Mouse (Mus musculus): ENCODE data around the gene B3gat1.

- TF ChIP-seq CTCF (IDR thresholded peaks at IDR 0.05; ENCODE audit: control insufficient read depth, insufficient read depth, insufficient replicate concordance, low read depth, low read length) (no peak), POLR2A (IDR thresholded peaks at IDR 0.05; ENCODE audit: control insufficient read depth, low read depth, low read length) (no peak)
Observed at GRCm38 (mm10) chr9:26747121-26747520, 13.6 kb downstream of the B3gat1 start.

All from testis, adult 2 months (tissue).